Mouse (Mus musculus): ENCODE results near the gene H2-DMb2. TPM values are rescaled to one million over a fixed set of nuclear protein-coding genes. Genes with fewer than 3 reads are reported as not detected.

The H2-DMb2 gene
- 5.8 TPM for polyA plus RNA-seq (2017; shearing (Covaris generic))

DNA sequence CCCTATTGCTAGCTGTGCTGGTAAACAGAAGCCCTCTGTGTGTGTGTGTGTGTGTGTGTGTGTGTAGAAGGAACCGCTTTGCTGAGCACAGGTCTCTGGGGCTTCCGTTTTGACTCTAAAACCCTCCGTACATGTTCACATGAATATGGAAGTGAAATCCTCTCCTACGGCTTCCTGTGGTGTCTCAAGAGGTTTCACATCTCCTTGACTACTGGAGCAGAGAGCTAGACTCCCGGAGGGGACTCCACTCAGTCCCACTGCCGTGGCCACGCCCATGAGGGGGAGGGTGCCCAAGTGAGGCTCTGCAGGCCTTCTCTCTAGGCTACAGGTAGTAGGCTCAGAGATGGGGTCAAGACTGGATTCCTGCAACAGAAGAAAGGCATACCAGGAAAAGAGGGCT lies at the start of gene H2-DMb2:
TSS of gene H2-DMb2 (plus strand) at position 275 of the 400 bp plus-strand sequence.

DNA sequence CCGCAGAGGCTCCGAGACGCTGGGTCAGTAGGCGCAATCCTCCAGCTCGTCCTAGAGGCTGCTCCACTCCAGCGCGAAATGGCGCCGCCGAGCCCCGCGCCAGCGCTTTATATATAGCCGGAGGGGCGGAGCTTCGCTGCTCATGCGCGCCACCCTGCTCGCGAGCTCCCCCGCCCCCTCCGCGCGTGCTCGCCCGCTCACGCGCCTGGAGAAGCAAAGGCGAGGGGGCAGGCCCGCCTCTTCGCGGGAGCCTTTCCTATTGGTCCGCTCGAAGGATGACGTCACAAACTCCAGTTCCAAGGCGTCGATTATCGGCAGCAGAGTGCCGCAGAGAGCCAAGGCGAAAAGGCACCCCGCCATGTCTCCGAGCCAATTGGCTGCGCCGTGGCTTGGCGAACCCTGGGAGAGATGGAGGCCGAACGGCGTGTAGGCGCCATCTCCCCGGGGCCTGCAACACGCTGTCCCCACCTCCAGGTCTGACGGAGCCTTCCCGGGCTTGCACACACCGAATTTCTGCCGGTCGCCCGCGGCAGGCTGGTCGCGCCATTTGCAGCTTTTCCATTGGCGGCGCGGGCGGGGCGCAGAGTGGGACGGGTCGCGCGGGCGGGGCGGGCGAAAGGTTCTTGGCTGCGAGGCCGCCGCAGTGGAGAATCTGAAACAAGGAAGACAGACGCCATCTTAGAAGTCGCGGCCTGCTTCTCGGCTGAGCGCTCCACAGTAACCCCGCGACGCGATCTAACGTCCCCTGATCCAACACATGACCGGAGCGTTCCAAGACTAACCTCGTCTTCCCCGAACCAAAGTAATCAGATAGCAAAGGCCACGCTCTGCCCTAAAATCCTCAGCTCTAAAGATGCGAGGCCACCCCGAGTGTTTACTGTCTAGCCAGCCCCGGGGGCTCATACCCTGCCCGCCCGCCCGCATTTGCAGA lies 23.6 kb upstream of the H2-DMb2 start, which contains the start of gene H2-DMa:
TSS of gene H2-DMa (plus strand) at position 293 of the 931 bp plus-strand sequence.

DNA sequence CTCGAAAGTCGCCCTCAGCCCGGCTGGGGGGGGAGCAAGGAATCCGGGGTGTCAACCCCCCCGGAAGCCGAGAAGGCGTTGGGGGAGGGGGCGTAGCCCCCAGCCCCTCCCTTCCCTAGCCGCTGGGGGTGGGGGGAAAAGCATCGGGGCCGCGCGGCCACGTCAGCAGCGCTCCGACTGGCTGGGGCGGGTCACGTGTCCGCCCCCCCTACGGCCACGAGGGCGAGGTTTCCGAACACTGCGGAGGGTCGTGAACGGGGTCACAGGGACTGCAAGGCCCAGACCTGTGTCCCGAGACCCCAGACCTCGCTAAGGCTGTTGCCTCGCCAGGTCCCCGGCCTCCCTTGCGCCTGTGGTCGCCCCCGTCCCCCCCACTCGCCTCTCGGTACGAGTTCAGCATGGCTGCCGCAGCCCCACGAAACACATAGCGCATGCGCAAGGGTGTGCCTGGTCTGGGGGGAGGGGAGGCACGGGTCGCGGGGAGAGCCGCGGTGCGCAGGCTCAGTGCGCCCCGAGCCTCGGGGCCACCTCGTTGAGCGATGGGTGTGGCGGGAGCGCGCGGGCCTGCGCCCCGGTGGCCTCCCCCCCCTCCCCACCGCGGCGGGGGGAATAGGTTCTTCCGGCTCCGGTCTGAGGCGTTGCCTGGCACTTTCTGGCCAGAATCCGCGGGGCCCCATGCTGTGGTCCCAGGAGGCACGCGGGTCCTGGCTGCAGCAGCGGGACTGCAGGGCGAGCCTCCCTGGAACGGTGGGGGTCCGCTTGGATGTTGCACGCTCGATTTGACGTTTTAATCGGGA lies 20.7 kb upstream of the H2-DMb2 start, which contains the start of gene Brd2:
TSS of gene Brd2 (minus strand) at position 447 of the 797 bp plus-strand sequence.

DNA sequence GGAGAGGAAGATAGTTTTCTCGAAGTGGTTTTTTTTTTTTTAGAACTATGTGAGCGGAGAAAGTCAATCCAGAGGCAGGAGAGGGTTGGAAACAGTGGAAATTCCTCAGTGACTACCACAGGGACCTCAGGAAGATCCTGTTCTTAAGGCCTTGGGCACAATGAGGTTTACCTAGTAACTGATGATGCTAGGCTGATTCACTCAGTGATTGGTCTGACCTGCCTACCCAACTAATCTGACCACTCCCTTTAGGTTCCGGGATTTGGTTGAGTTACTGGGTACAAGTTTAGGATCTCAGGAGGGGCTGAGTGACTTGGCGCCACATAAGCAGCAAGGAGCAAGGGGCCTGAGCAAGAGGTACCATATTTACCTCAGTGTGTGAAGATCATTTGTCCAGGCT lies 9.8 kb downstream of the H2-DMb2 start, which contains the start of gene H2-DMb1:
TSS of gene H2-DMb1 (plus strand) at position 150 of the 400 bp plus-strand sequence.

DNA sequence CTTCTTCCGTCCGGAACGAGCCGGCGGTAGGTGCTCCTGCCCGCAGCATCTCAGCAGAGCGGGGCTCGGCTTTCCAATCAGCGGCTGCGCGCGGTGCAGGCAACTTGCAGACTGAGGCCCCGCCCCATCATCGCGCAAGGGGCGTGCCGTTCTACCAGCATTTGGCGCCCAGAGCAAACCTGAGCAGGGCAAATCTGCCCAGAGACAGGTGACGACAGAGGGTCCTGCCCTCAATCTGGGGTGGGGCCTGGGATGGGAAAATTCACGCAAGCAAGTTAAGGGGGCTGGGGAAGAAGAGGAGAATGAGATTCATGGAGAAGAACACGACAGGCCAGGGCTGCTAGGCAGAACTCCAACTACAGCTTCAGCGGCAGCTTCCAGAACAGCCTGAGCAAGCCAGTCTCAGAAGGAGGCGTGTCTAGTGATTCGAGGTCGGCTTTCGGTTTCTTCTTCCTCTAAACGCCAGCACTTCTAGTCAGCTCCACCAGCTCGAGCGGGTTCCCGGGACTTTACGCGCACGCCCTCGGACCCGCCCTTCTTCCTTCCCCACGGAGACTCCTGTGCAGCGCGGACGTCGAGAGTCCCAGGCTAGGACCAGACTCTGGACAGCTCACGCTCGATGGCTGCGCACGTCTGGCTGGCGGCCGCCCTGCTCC lies 44.3 kb downstream of the H2-DMb2 start, which contains the start of the genes Tap1 and Psmb9:
TSS of gene Tap1 (plus strand) at position 293 of the 656 bp plus-strand sequence.
TSS of gene Psmb9 (minus strand) at position 504 of the 656 bp plus-strand sequence.

DNA sequence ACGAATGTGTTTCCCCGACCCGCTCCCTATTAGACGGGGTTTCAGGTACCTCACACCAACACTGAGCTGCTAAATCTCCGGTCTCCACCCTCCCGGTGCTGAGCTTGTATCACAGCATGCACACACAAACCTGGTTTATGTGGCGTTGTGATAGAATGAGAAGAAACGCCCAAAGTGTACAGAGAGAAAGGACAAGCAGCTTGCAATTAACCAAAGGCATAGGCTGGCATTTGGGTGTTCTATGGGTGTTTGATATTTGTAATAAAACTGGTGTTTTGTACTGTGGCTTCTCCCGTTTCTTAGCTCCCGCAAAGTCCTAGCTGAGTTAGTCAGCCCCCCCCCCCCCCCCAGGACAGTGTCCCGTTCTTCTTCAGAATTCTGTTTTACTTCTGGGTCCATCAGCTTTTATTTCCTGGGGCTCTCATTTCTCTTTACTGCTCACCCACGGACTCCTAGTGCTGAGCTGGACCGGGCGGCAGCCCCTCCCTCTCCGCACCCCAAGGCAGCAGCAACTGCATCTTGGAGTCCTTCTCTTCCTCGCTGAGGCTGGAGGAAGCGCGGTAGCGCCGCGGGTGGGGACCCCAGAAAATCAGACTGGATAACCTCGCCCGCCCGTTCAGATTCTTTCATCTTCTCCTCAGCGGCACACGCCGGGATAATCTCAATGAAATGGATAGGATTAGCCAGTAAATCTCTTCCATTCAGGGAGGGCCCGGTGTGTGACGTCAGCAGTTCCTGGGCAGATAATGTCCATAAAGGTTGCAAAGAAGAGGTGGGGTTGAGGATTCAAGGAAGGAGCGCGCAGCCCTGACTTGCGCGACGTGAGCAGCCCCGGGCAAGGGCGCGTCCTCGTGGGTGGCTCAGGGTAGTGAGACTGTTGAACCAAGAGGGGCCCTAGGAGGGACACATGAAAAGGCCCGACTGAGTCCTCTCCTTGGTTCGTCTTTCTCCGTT lies 54.1 kb downstream of the H2-DMb2 start, which contains the start of gene Psmb8:
TSS of gene Psmb8 (plus strand) at position 781 of the 954 bp plus-strand sequence.

Other genes starting within 250 kb of the H2-DMb2 start
- gene Platr17, start 238.2 kb upstream of the H2-DMb2 start, polyA plus RNA-seq (2017; shearing (Covaris generic)) = 4.0 TPM
- gene Daxx, start 233.9 kb upstream of the H2-DMb2 start, polyA plus RNA-seq (2017; shearing (Covaris generic)) = 143 TPM
- 701 TPM for gene Tapbp, start 227.4 kb upstream of the H2-DMb2 start, polyA plus RNA-seq (2017; shearing (Covaris generic))
- 23.0 TPM for gene Zbtb22, start 227.4 kb upstream of the H2-DMb2 start, polyA plus RNA-seq (2017; shearing (Covaris generic))
- gene Rgl2, start 213.8 kb upstream of the H2-DMb2 start, polyA plus RNA-seq (2017; shearing (Covaris generic)) = 107 TPM
- gene Pfdn6, start 203.0 kb upstream of the H2-DMb2 start, polyA plus RNA-seq (2017; shearing (Covaris generic)) = 152 TPM
- gene Wdr46, start 202.6 kb upstream of the H2-DMb2 start, polyA plus RNA-seq (2017; shearing (Covaris generic)) = 76.0 TPM
- gene B3galt4, start 191.8 kb upstream of the H2-DMb2 start, polyA plus RNA-seq (2017; shearing (Covaris generic)) = 46.4 TPM
- 90.1 TPM for gene Vps52, start 187.5 kb upstream of the H2-DMb2 start, polyA plus RNA-seq (2017; shearing (Covaris generic))
- gene Rps18, start 187.3 kb upstream of the H2-DMb2 start, polyA plus RNA-seq (2017; shearing (Covaris generic)) = 3,509 TPM
- gene H2-K1, start 143.0 kb upstream of the H2-DMb2 start, polyA plus RNA-seq (2017; shearing (Covaris generic)) = 12,738 TPM
- gene Ring1, start 118.6 kb upstream of the H2-DMb2 start, polyA plus RNA-seq (2017; shearing (Covaris generic)) = 15.2 TPM
- 37.9 TPM for gene H2-Ke6, start 115.2 kb upstream of the H2-DMb2 start, polyA plus RNA-seq (2017; shearing (Covaris generic))
- gene Slc39a7, start 111.6 kb upstream of the H2-DMb2 start, polyA plus RNA-seq (2017; shearing (Covaris generic)) = 157 TPM
- 23.4 TPM for gene Rxrb, start 111.5 kb upstream of the H2-DMb2 start, polyA plus RNA-seq (2017; shearing (Covaris generic))
- 2.1 TPM for gene Col11a2, start 103.9 kb upstream of the H2-DMb2 start, polyA plus RNA-seq (2017; shearing (Covaris generic))
- gene H2-Oa, start 51.0 kb upstream of the H2-DMb2 start, polyA plus RNA-seq (2017; shearing (Covaris generic)) = 37.0 TPM
- gene H2-DMa, start 23.8 kb upstream of the H2-DMb2 start, polyA plus RNA-seq (2017; shearing (Covaris generic)) = 119 TPM
- gene Brd2, start 20.7 kb upstream of the H2-DMb2 start, polyA plus RNA-seq (2017; shearing (Covaris generic)) = 109 TPM
- 1.5 TPM for gene H2-DMb1, start 9.8 kb downstream of the H2-DMb2 start, polyA plus RNA-seq (2017; shearing (Covaris generic))
- gene Tap1, start 44.2 kb downstream of the H2-DMb2 start, polyA plus RNA-seq (2017; shearing (Covaris generic)) = 423 TPM
- gene Psmb9, start 44.5 kb downstream of the H2-DMb2 start, polyA plus RNA-seq (2017; shearing (Covaris generic)) = 573 TPM
- gene Psmb8, start 54.4 kb downstream of the H2-DMb2 start, polyA plus RNA-seq (2017; shearing (Covaris generic)) = 1,461 TPM
- 432 TPM for gene Tap2, start 60.2 kb downstream of the H2-DMb2 start, polyA plus RNA-seq (2017; shearing (Covaris generic))
- 94.0 TPM for gene H2-Ob, start 95.6 kb downstream of the H2-DMb2 start, polyA plus RNA-seq (2017; shearing (Covaris generic))
- 19.6 TPM for gene H2-Ab1, start 114.4 kb downstream of the H2-DMb2 start, polyA plus RNA-seq (2017; shearing (Covaris generic))
- 15.2 TPM for gene H2-Aa, start 144.5 kb downstream of the H2-DMb2 start, polyA plus RNA-seq (2017; shearing (Covaris generic))
- 10.9 TPM for gene H2-Eb1, start 162.6 kb downstream of the H2-DMb2 start, polyA plus RNA-seq (2017; shearing (Covaris generic))
- 0.07 TPM for gene H2-Eb2, start 182.4 kb downstream of the H2-DMb2 start, polyA plus RNA-seq (2017; shearing (Covaris generic))
- 0.46 TPM for gene Btnl2, start 211.5 kb downstream of the H2-DMb2 start, polyA plus RNA-seq (2017; shearing (Covaris generic))
- not detected for gene Btnl1, start 233.8 kb downstream of the H2-DMb2 start, polyA plus RNA-seq (2017; shearing (Covaris generic))